Mouse (Mus musculus) layer of hippocampus, postnatal 36 days (tissue): ENCODE measurements around the gene Ppia. TPM values are rescaled to one million over a fixed set of nuclear protein-coding genes. Genes with fewer than 3 reads are reported as not detected.
"Not testable (repeated sequence)": the region's sequence is repeated elsewhere in the genome, so short reads cannot be mapped to it uniquely, and the experiment has no call there.

Experiments
- DNase-seq, 2 experiments: peaks; one replicate each; pipeline ENCODE4 v3.0.0; 2022
- total RNA-seq, 2 experiments: library from RNA; stranded (reverse); gene quantifications; 2 replicates each; pipeline ENCODE4 v1.2.3; 2021

Ppia gene
- total RNA-seq, 2 experiments from 2014 or later: 1,662 to 1,810 TPM

GRCm38 (mm10) chr11:6404699-6405566, 10.3 kb upstream of the Ppia start:
- DNase-seq: no peak

- no peak for DNase-seq
These were observed 9.6 kb upstream of the Ppia start for GRCm38 (mm10) chr11:6405591-6406081.

- no peak for DNase-seq
These were observed 8.7 kb upstream of the Ppia start for GRCm38 (mm10) chr11:6406251-6407161.

- no peak for DNase-seq
These were observed 8.1 kb upstream of the Ppia start for GRCm38 (mm10) chr11:6407162-6407621.

- no peak for DNase-seq
These were observed 5.1 kb upstream of the Ppia start for GRCm38 (mm10) chr11:6410050-6410602.

GRCm38 (mm10) chr11:6410755-6411154, 4.5 kb upstream of the Ppia start:
- not testable (repeated sequence) for DNase-seq

- DNase-seq: peak; percentile 68 to 80
These were observed 3.6 kb upstream of the Ppia start for GRCm38 (mm10) chr11:6411684-6412083.

- no peak for DNase-seq
These were observed 2.0 kb upstream of the Ppia start for GRCm38 (mm10) chr11:6413264-6413663.

GRCm38 (mm10) chr11:6415551-6416404, 535 bp downstream of the Ppia start:
- peak; percentile 99 for DNase-seq

- DNase-seq: peak; percentile 76 to 78
These were observed 1.3 kb downstream of the Ppia start for GRCm38 (mm10) chr11:6416405-6417034.

GRCm38 (mm10) chr11:6417069-6417468, 1.8 kb downstream of the Ppia start:
- no peak for DNase-seq

GRCm38 (mm10) chr11:6417490-6417889, 2.2 kb downstream of the Ppia start:
- no peak for DNase-seq

- no peak for DNase-seq
These were observed 3.5 kb downstream of the Ppia start for GRCm38 (mm10) chr11:6418751-6419150.

GRCm38 (mm10) chr11:6419156-6419555, 3.9 kb downstream of the Ppia start:
- not testable (repeated sequence) for DNase-seq

- no peak for DNase-seq
These were observed 5.0 kb downstream of the Ppia start for GRCm38 (mm10) chr11:6420283-6420703.

GRCm38 (mm10) chr11:6420722-6421350, 5.6 kb downstream of the Ppia start:
- DNase-seq: no peak

GRCm38 (mm10) chr11:6430186-6430585, 14.9 kb downstream of the Ppia start:
- DNase-seq: no peak

GRCm38 (mm10) chr11:6436442-6436841, 21.2 kb downstream of the Ppia start:
- DNase-seq: peak in 1 of 2 experiments; percentile 20

GRCm38 (mm10) chr11:6437667-6438066, 22.4 kb downstream of the Ppia start:
- no peak for DNase-seq

- DNase-seq: no peak
These were observed 24.9 kb downstream of the Ppia start for GRCm38 (mm10) chr11:6440171-6440570.

GRCm38 (mm10) chr11:6442566-6442965, 27.3 kb downstream of the Ppia start:
- DNase-seq: no peak
